Mouse (Mus musculus) limb, embryonic 11.5 days (tissue): ENCODE measurements around the gene Myof. TPM values are rescaled to one million over a fixed set of nuclear protein-coding genes. Genes with fewer than 3 reads are reported as not detected.
A peak's percentile ranks its signal among the peaks of the same experiment; 100 is the strongest.

ENCODE experiments used
- ATAC-seq: fragments of 200-750 bp; cut with Nextera tagmentation; 2 replicates; pipeline ENCODE4 v1.8.0; 2017; ENCODE audit warnings: low read depth; ENCODE audit not compliant: insufficient number of reproducible peaks, low FRiP score, low TSS enrichment
- DNase-seq: peaks from one replicate; pipeline ENCODE4 v3.0.0-alpha.2; 2015; ENCODE audit warnings: low spot score
- H3K27ac ChIP-seq: fragments of 300-500 bp; sonication (generic); replicated peaks from 2 replicates; pipeline ENCODE4 v1.5.1; 2014; ENCODE audit warnings: low read depth, mild to moderate bottlenecking, low read length
- H3K27me3 ChIP-seq: fragments of 300-500 bp; sonication (generic); 2 replicates; pipeline ENCODE4 v1.6.1; 2014; ENCODE audit warnings: mild to moderate bottlenecking, low read length, mixed read lengths; ENCODE audit not compliant: control insufficient read depth, insufficient read depth
- H3K36me3 ChIP-seq: fragments of 300-500 bp; sonication (generic); 2 replicates; pipeline ENCODE4 v1.6.1; 2014; ENCODE audit warnings: mild to moderate bottlenecking, low read length, moderate library complexity, mixed read lengths; ENCODE audit not compliant: control insufficient read depth, insufficient read depth
- H3K4me1 ChIP-seq: fragments of 300-500 bp; sonication (generic); 2 replicates; pipeline ENCODE4 v1.6.1; 2014; ENCODE audit warnings: low read length, mixed read lengths; ENCODE audit not compliant: control insufficient read depth, insufficient read depth
- H3K4me2 ChIP-seq: fragments of 300-500 bp; sonication (generic); 2 replicates; pipeline ENCODE4 v1.6.1; 2014; ENCODE audit warnings: low read depth, mild to moderate bottlenecking, moderate library complexity; ENCODE audit not compliant: severe bottlenecking
- H3K4me3 ChIP-seq: fragments of 300-500 bp; sonication (generic); 2 replicates; pipeline ENCODE4 v1.5.1; 2014; ENCODE audit warnings: low read depth, low read length
- H3K9ac ChIP-seq: fragments of 300-500 bp; sonication (generic); 2 replicates; pipeline ENCODE4 v1.6.1; 2014; ENCODE audit warnings: mild to moderate bottlenecking, low read length
- H3K9me3 ChIP-seq: fragments of 300-500 bp; sonication (generic); 2 replicates; pipeline ENCODE4 v1.6.1; 2016; ENCODE audit warnings: low read length; ENCODE audit not compliant: control insufficient read depth
- WGBS: fragments of 180-500 bp; shearing (Covaris S2); extraction: QIAGEN DNeasy Blood & Tissue Kit; methylation state at CpG from one replicate; pipeline ENCODE4 v1.1.7; 2014; 5-methylcytosine and 5-hydroxymethylcytosine counted together
- polyA plus RNA-seq: library from polyadenylated mRNA; unstranded; fragments of >200 nt; fragmentation: Nextera tagmentation; extraction: Ambion mirVana; gene quantifications from 2 replicates; pipeline ENCODE4 v1.2.1, GENCODE M21; 2014

Myof gene
- polyA plus RNA-seq, 1 experiment from 2014 or later = 3.1 TPM

- WGBS = 72% methylated on average over 2 of the region's 2 CpGs
- H3K4me2 ChIP-seq = no peak overlapping the region
- no peak for ATAC-seq
These were observed 9.7 kb downstream of the Myof start for GRCm38 (mm10) chr19:38033735-38034057.

GRCm38 (mm10) chr19:38032993-38033734 lies 10.2 kb downstream of the Myof start:
- no peak for ATAC-seq
- H3K36me3 ChIP-seq = no peaks in the 10 kb centered on the region
- no peak overlapping the region for H3K4me2 ChIP-seq
- no peak for DNase-seq
- H3K4me1 ChIP-seq = no peaks in the 10 kb centered on the region
- no peaks in the 10 kb centered on the region for H3K27me3 ChIP-seq
- 71% methylated on average over 15 of the region's 15 CpGs for WGBS
- no peak overlapping the region for H3K27ac ChIP-seq
- H3K9me3 ChIP-seq = no peaks in the 10 kb centered on the region
- no peak overlapping the region for H3K4me3 ChIP-seq
- H3K9ac ChIP-seq = no peak overlapping the region

More at GRCm38 (mm10) chr19:38033735-38034057, 9.7 kb downstream of the Myof start:
- Histone ChIP-seq H3K9ac (no peak overlapping the region), H3K27ac (no peak overlapping the region), H3K4me1 (no peaks in the 10 kb centered on the region), H3K4me3 (no peak overlapping the region), H3K27me3 (no peaks in the 10 kb centered on the region), H3K9me3 (no peaks in the 10 kb centered on the region), H3K36me3 (no peaks in the 10 kb centered on the region)
- DNase-seq = no peak

GRCm38 (mm10) chr19:38031144-38031543 lies 12.2 kb downstream of the Myof start:
- WGBS = 66% methylated on average over 9 of the region's 9 CpGs
- Histone ChIP-seq H3K4me1 (no peaks in the 10 kb centered on the region), H3K4me3 (no peak overlapping the region), H3K27me3 (no peaks in the 10 kb centered on the region), H3K9ac (no peak overlapping the region), H3K27ac (no peak overlapping the region), H3K36me3 (no peaks in the 10 kb centered on the region), H3K9me3 (no peaks in the 10 kb centered on the region), H3K4me2 (no peak overlapping the region)
- DNase-seq = no peak
- no peak for ATAC-seq

GRCm38 (mm10) chr19:38030673-38031137 lies 12.7 kb downstream of the Myof start:
- no peaks in the 10 kb centered on the region for H3K27me3 ChIP-seq
- no peak overlapping the region for H3K27ac ChIP-seq
- H3K4me2 ChIP-seq = no peak overlapping the region
- no peak overlapping the region for H3K9ac ChIP-seq
- DNase-seq (peak; percentile 32), ATAC-seq (no peak)
- no peak overlapping the region for H3K4me3 ChIP-seq
- no peaks in the 10 kb centered on the region for H3K36me3 ChIP-seq
- H3K9me3 ChIP-seq = no peaks in the 10 kb centered on the region
- 9% methylated on average over 15 of the region's 23 CpGs for WGBS
- no peaks in the 10 kb centered on the region for H3K4me1 ChIP-seq

GRCm38 (mm10) chr19:38029871-38030270 lies 13.5 kb downstream of the Myof start:
- Histone ChIP-seq H3K4me3 (no peak overlapping the region), H3K4me2 (no peak overlapping the region), H3K4me1 (no peaks in the 10 kb centered on the region), H3K27me3 (no peaks in the 10 kb centered on the region), H3K36me3 (no peaks in the 10 kb centered on the region), H3K9me3 (no peaks in the 10 kb centered on the region), H3K9ac (no peak overlapping the region), H3K27ac (no peak overlapping the region)
- DNase-seq (no peak), ATAC-seq (no peak)
- WGBS = 71% methylated on average over 3 of the region's 3 CpGs

- Histone ChIP-seq H3K4me3 (no peak overlapping the region), H3K9me3 (no peaks in the 10 kb centered on the region), H3K36me3 (no peaks in the 10 kb centered on the region), H3K27ac (no peak overlapping the region), H3K4me2 (no peak overlapping the region), H3K4me1 (no peaks in the 10 kb centered on the region), H3K9ac (no peak overlapping the region), H3K27me3 (no peaks in the 10 kb centered on the region)
- DNase-seq (no peak), ATAC-seq (no peak)
- WGBS = 94% methylated on average over 3 of the region's 3 CpGs
These were observed 14.1 kb downstream of the Myof start for GRCm38 (mm10) chr19:38029292-38029691.

- H3K36me3 ChIP-seq = no peaks in the 10 kb centered on the region
- H3K27me3 ChIP-seq = no peaks in the 10 kb centered on the region
- H3K4me1 ChIP-seq = no peaks in the 10 kb centered on the region
- no peak overlapping the region for H3K27ac ChIP-seq
- ATAC-seq (no peak), DNase-seq (no peak)
- 67% methylated on average over 10 of the region's 10 CpGs for WGBS
- H3K4me2 ChIP-seq = no peak overlapping the region
- no peak overlapping the region for H3K4me3 ChIP-seq
- H3K9me3 ChIP-seq = no peaks in the 10 kb centered on the region
- H3K9ac ChIP-seq = no peak overlapping the region
These were observed 15.4 kb downstream of the Myof start for GRCm38 (mm10) chr19:38027881-38028521.

- Histone ChIP-seq H3K36me3 (no peaks in the 10 kb centered on the region), H3K4me2 (no peak overlapping the region), H3K27ac (no peak overlapping the region), H3K9ac (no peak overlapping the region), H3K27me3 (no peaks in the 10 kb centered on the region), H3K9me3 (no peaks in the 10 kb centered on the region), H3K4me3 (no peak overlapping the region), H3K4me1 (no peaks in the 10 kb centered on the region)
- 86% methylated on average over 6 of the region's 6 CpGs for WGBS
- ATAC-seq = no peak
- DNase-seq = no peak
These were observed 16.0 kb downstream of the Myof start for GRCm38 (mm10) chr19:38027389-38027788.
